Mouse (Mus musculus) ES-E14 (cell line): ENCODE measurements around the gene Hpd. TPM values are rescaled to one million over a fixed set of nuclear protein-coding genes. Genes with fewer than 3 reads are reported as not detected.

Experiments
- DNase-seq: peaks from one replicate; pipeline ENCODE4 v3.0.0-alpha.2; 2013; ENCODE audit warnings: low read depth, low spot score
- H3K27ac ChIP-seq: 2 replicates; pipeline ENCODE4 v1.5.1; 2012; ENCODE audit warnings: low read depth, mild to moderate bottlenecking, low read length, moderate library complexity, mixed read lengths; ENCODE audit not compliant: poor library complexity, insufficient read depth, severe bottlenecking
- H3K36me3 ChIP-seq: 2 replicates; pipeline ENCODE4 v1.6.1; 2012; ENCODE audit warnings: mild to moderate bottlenecking, low read length, moderate library complexity, mixed read lengths; ENCODE audit not compliant: control insufficient read depth, poor library complexity, insufficient read depth, severe bottlenecking
- H3K4me1 ChIP-seq, 2 experiments: fragments of 150-350 bp in 1 of 2; sonication (generic) in 1 of 2; 2 replicates each; pipeline ENCODE4 v1.6.1; 2012; ENCODE audit warnings: low read length in 2 of 2, mild to moderate bottlenecking in 1 of 2, mixed read lengths in 1 of 2; ENCODE audit not compliant: control insufficient read depth in 2 of 2, insufficient read depth in 2 of 2, poor library complexity in 1 of 2
- H3K4me3 ChIP-seq, 2 experiments: fragments of 150-350 bp in 1 of 2; sonication (generic) in 1 of 2; 2 replicates each; pipeline ENCODE4 v1.5.1; 2012; ENCODE audit warnings: low read length in 2 of 2, low read depth in 1 of 2, mild to moderate bottlenecking in 1 of 2, mixed read lengths in 1 of 2; ENCODE audit not compliant: insufficient read depth in 1 of 2, poor library complexity in 1 of 2, severe bottlenecking in 1 of 2
- H3K9ac ChIP-seq: 2 replicates; pipeline ENCODE4 v1.6.1; 2012; ENCODE audit warnings: low read depth, mild to moderate bottlenecking, low read length, mixed read lengths; ENCODE audit not compliant: poor library complexity, insufficient read depth, severe bottlenecking
- H3K9me3 ChIP-seq: fragments of 150-350 bp; sonication (generic); 2 replicates; pipeline ENCODE4 v1.6.1; 2012; ENCODE audit warnings: low read depth, mild to moderate bottlenecking, low read length; ENCODE audit not compliant: control insufficient read depth, insufficient read depth
- CHD2 ChIP-seq: IDR thresholded peaks from 2 replicates; pipeline ENCODE4 v1.6.1; 2014; ENCODE audit warnings: mild to moderate bottlenecking, low read depth, low read length, inconsistent platforms
- HCFC1 ChIP-seq: IDR thresholded peaks from 2 replicates; pipeline ENCODE4 v1.6.1; 2012; ENCODE audit warnings: low read length, inconsistent platforms, borderline replicate concordance; ENCODE audit not compliant: insufficient read depth
- MAFK ChIP-seq: IDR thresholded peaks from 2 replicates; pipeline ENCODE4 v1.6.1; 2014; ENCODE audit warnings: mild to moderate bottlenecking, low read depth, low read length, inconsistent platforms; ENCODE audit not compliant: insufficient read depth
- ZC3H11A ChIP-seq: IDR thresholded peaks from 2 replicates; pipeline ENCODE4 v1.6.1; 2012; ENCODE audit warnings: low read depth, mild to moderate bottlenecking, inconsistent platforms, low read length, borderline replicate concordance
- ZNF384 ChIP-seq: IDR thresholded peaks from 2 replicates; pipeline ENCODE4 v1.6.1; 2012; ENCODE audit warnings: low read depth, low read length, inconsistent platforms
- in situ Hi-C, 2 experiments: fragments of 600-800 bp; cut with MboI; formaldehyde crosslinking; loops; one replicate each; pipeline ENCODE4 v1.15.1; 2025; ENCODE audit warnings: low sequenced_read_pairs in 2 of 2, inconsistent platforms in 1 of 2; ENCODE audit not compliant: unreplicated experiment in 2 of 2
- total RNA-seq: library from RNA; depleted of rRNA; stranded (reverse); fragments of 300-350 nt; gene quantifications from 2 replicates; pipeline ENCODE4 v1.2.3, GENCODE M21; 2012

The Hpd gene
- total RNA-seq, 1 experiment, result not detected

- H3K9me3 ChIP-seq, result no peaks in the 10 kb centered on the region
- no peak for TF ChIP-seq ZC3H11A
- no peak for TF ChIP-seq MAFK
- TF ChIP-seq CHD2, result no peak
- TF ChIP-seq ZNF384, result no peak
- TF ChIP-seq HCFC1, result no peak
- no peak overlapping the region for H3K9ac ChIP-seq
- in situ Hi-C loops, result no loop called here
- DNase-seq, result no peak
- H3K4me1 ChIP-seq, result peaks cover 4 to 41% of the 10 kb centered on the region in 2 experiments; a peak in 2 of 4 replicates
- H3K4me3 ChIP-seq, result no peak overlapping the region
- H3K27ac ChIP-seq, result no peak overlapping the region
- H3K36me3 ChIP-seq, result peaks cover 51% of the 10 kb centered on the region
Observed at GRCm38 (mm10) chr5:123152901-123153300, 29.6 kb downstream of the Hpd start.

- Histone ChIP-seq H3K9me3 (no peaks in the 10 kb centered on the region), H3K9ac (no peak overlapping the region; the same call in 1 of the 2 replicates), H3K4me1 (peaks cover 4 to 38% of the 10 kb centered on the region in 2 experiments; a peak in 2 of 4 replicates), H3K4me3 (peak overlapping the region in 1 of 2 experiments; percentile 61; a peak in 2 of 4 replicates), H3K36me3 (peaks cover 49% of the 10 kb centered on the region), H3K27ac (peak overlapping the region; percentile 35; the same call in 1 of the 2 replicates)
- TF ChIP-seq ZNF384 (no peak), ZC3H11A (no peak), MAFK (no peak), CHD2 (no peak), HCFC1 (no peak)
- DNase-seq, result no peak
- in situ Hi-C loops, result no loop called here
Observed at GRCm38 (mm10) chr5:123151707-123152362, 30.7 kb downstream of the Hpd start.

GRCm38 (mm10) chr5:123151077-123151476, 31.4 kb downstream of the Hpd start:
- H3K9ac ChIP-seq, result peak overlapping the region; percentile 6
- H3K36me3 ChIP-seq, result peaks cover 54% of the 10 kb centered on the region
- no peak for DNase-seq
- peaks cover 4 to 41% of the 10 kb centered on the region in 2 experiments; a peak in 2 of 4 replicates for H3K4me1 ChIP-seq
- peak overlapping the region; percentile 31 to 61; a peak in 3 of 4 replicates for H3K4me3 ChIP-seq
- TF ChIP-seq MAFK, result no peak
- no peak for TF ChIP-seq CHD2
- no peak for TF ChIP-seq HCFC1
- in situ Hi-C loops, result no loop called here
- no peaks in the 10 kb centered on the region for H3K9me3 ChIP-seq
- H3K27ac ChIP-seq, result peak overlapping the region; percentile 59; the same call in 1 of the 2 replicates

GRCm38 (mm10) chr5:123150641-123151040, 31.9 kb downstream of the Hpd start:
- in situ Hi-C loops, result no loop called here
- no peak for DNase-seq
- Histone ChIP-seq H3K9me3 (no peaks in the 10 kb centered on the region), H3K27ac (peak overlapping the region; percentile 59; the same call in 1 of the 2 replicates), H3K36me3 (peaks cover 55% of the 10 kb centered on the region), H3K4me3 (peak overlapping the region; percentile 31 to 61), H3K4me1 (peaks cover 4 to 43% of the 10 kb centered on the region in 2 experiments; a peak in 2 of 4 replicates), H3K9ac (peak overlapping the region; percentile 6)
- TF ChIP-seq ZC3H11A (no peak), HCFC1 (no peak), MAFK (no peak), CHD2 (no peak), ZNF384 (no peak)
